Mouse (Mus musculus) gastrocnemius, adult 2 months (tissue): ENCODE results near the gene Rpl34. TPM values are rescaled to one million over a fixed set of nuclear protein-coding genes. Genes with fewer than 3 reads are reported as not detected.

ENCODE experiments used
- DNase-seq: peaks from one replicate; pipeline ENCODE4 v3.0.0; 2022
- H3K27ac ChIP-seq: fragments of 200-600 bp; 2 replicates; pipeline ENCODE4 v1.8.1; 2022; ENCODE audit warnings: mild to moderate bottlenecking
- H3K4me3 ChIP-seq: fragments of 200-600 bp; 2 replicates; pipeline ENCODE4 v1.8.1; 2022; ENCODE audit warnings: mild to moderate bottlenecking, moderate library complexity
- CTCF ChIP-seq: fragments of 200-600 bp; IDR thresholded peaks from 2 replicates; pipeline ENCODE4 v1.8.1; 2022; ENCODE audit warnings: antibody characterized with exemption, mild to moderate bottlenecking, moderate library complexity
- intact Hi-C: fragments of 180-260 bp; cut with DNase I; formaldehyde crosslinking; loops from one replicate; pipeline ENCODE4 v1.15.1; 2025
- long read RNA-seq, 2 experiments: library from polyadenylated mRNA; stranded (forward); transcript quantifications; one replicate each; pipeline ENCODE4 v2.0.0; 2021
- total RNA-seq, 2 experiments: library from RNA; stranded (reverse); gene quantifications; 2 replicates each; pipeline ENCODE4 v1.2.3; 2021

Gene Rpl34
- 100 to 1,000 TPM; 312 to 382 TPM for total RNA-seq
- long read RNA-seq, experiment 1, transcript Rpl34-202 (5 exons, 480 nt) = major isoform, 133 of 153 reads
- long read RNA-seq, experiment 1, transcript Rpl34-201 (5 exons, 624 nt) = minor isoform, 15 of 153 reads
- long read RNA-seq, experiment 1, partial matches to known transcripts = 2 of 153 reads
- long read RNA-seq, experiment 1, other reads (novel, unspliced or antisense) = 2 of 153 reads
- long read RNA-seq, experiment 2, transcript Rpl34-201 (5 exons, 624 nt) = minor isoform, 24 of 147 reads
- long read RNA-seq, experiment 2, transcript Rpl34-202 (5 exons, 480 nt) = major isoform, 111 of 147 reads
- long read RNA-seq, experiment 2, partial matches to known transcripts = 5 of 147 reads
- long read RNA-seq, experiment 2, other reads (novel, unspliced or antisense) = 1 of 147 reads

DNA sequence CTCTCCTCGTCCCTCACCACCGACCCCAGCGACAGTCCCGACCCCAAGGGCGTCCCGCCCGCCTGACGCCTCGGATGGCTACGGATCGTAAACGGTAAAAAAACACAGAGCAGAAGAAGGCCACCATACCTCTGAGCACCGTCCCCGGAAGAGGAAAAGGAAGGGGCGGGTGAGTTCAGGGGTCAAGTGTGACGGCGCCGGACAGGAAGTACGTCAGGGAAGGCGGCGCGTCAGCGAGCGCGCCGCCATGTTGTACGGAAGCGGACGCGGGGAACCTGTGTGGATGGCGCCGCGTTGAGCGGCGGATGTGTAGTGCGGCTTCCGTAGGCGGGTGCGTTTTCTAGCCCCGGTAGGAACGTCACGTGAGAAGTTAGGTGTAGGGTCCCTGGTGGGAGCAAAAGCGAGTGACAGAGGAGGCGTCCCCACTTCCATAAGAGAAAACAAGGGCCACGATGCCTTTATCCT, at the start of gene Rpl34:
Rpl34 (minus strand) TSS at position 210 of the 465 bp plus-strand sequence.
- H3K4me3 ChIP-seq = peak within 1 kb of the TSS; percentile 86
- peak within 1 kb of the TSS; percentile 92 for H3K27ac ChIP-seq
- peak; percentile 96 for DNase-seq
- no peak for TF ChIP-seq CTCF
- intact Hi-C loops = loop anchor here (5.0 kb wide), 1 partner anchor 898 kb away; the partner anchor contains the start of gene Gar1

DNA sequence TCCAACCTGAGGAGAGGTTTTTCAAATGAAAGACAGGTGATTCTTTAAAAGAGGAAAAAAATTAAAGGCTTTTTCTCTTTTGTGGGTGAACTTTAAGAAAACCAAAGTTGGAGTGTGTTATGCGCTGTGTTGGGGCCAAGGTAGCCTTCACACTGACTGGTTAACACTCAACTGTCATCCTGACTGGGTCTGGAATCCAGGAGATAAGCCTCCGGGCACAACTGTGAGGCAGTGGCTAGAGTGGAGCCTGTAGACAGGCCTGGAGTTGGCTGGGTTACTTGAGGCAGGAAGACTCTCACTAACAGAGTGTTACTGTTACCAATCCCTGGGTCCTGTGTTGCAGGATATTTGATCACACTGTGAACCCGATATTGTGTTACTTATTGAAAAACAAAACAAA, 38.0 kb upstream of the Rpl34 start:
- no peak overlapping the region for H3K4me3 ChIP-seq
- no peak for DNase-seq
- intact Hi-C loops = no loop called here
- TF ChIP-seq CTCF = no peak
- H3K27ac ChIP-seq = no peak overlapping the region

DNA sequence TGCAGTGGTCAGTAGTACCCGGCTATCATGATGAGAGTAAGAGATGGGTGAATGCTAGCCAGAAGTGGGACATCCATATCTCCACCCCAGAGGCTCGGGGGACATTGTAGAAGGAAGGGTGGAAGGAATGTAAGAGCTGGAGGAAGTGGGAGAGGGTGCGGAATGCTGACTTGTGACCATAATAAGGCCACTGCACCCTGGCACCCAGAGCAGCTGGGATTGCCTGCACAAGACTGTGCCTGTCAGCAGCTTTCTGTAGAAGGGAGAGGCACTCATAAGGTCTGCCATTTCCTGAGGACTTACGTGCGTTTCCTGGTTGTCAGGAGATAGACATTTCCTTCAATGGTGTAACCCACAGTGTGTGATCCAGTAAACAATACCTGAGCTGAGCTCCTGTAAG, 33.9 kb upstream of the Rpl34 start:
- TF ChIP-seq CTCF = no peak
- intact Hi-C loops = no loop called here

DNA sequence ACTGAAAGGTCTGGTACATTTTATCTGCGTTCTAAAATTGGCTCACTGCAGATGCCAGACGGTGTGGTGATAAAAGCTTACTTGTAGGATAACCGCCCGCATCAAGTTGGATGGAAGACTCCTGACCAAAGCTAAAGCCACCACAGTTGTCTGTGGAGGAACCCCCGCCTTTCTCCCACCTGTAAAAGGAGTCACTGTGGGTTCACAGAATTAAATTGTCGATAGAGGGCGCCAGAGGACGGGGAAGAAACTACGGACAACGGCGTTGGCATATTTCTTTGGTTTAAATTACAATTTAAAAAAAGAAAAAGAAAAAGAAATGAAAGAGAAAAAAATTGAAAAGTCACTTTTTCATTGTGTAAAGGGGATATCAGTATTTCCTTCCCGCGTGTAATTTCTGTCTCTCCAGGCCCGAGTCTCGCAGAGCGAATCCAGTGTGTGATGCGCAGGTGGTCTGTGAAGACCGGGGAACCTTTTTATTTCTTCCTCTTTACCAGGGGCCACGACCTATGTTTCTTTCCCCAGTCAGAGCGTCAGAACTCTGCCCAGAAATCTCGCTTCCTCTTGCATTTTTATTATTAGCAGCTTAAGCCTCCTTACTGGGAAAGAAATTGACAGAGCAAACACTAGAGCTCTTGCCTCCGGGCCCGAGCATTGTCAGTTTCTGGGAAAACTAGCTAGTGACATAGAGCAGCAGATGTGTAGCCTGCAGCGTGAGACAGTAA, 30.7 kb upstream of the Rpl34 start:
- H3K27ac ChIP-seq = no peak overlapping the region
- 0 out of 2 replicates have a peak overlapping the region, but pooled peaks have one; percentile 15 for H3K4me3 ChIP-seq
- TF ChIP-seq CTCF = peak; percentile 84
- peak; percentile 52 for DNase-seq
- intact Hi-C loops = loop anchor here (1.0 kb wide), 1 partner anchor 477 kb away; no protein-coding TSS in a partner anchor

More for the DNA sequence above, 33.9 kb upstream of the Rpl34 start:
- Histone ChIP-seq H3K27ac (no peak overlapping the region), H3K4me3 (no peak overlapping the region)
- no peak for DNase-seq

DNA sequence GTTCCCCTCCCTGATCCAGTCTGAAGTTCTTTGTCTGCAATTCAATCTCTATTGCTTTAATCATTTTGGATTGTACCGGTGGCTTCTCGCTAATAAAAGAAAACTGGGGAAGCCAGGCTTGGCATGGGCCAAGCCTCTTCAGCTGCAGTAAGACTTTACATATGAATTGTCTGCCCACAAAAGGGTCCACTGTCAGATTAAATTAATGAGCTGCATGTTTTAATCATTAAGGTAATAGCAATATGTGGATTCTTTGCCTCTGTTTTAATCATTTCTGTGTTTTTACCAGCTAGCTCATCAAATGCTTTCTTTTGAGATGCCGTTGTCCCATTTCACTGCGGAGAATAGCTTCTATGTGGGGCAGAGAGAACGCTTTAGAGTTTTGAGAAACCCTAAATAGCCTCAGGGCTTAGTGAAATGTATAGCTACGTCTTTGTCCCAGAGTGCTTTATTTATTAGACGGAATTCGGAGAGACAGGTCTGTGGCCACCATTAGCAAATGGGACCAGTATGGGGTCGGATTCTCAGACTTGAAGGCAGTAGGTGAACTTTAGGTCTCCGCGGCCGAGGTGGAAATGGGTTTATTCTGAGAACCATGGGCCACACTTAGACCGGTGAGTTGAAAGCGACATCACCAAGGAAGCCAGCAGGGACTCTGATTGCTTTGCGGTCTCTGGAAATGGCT, 28.1 kb upstream of the Rpl34 start:
- H3K4me3 ChIP-seq = no peak overlapping the region
- no peak for TF ChIP-seq CTCF
- intact Hi-C loops = no loop called here
- no peak for DNase-seq
- no peak overlapping the region for H3K27ac ChIP-seq

DNA sequence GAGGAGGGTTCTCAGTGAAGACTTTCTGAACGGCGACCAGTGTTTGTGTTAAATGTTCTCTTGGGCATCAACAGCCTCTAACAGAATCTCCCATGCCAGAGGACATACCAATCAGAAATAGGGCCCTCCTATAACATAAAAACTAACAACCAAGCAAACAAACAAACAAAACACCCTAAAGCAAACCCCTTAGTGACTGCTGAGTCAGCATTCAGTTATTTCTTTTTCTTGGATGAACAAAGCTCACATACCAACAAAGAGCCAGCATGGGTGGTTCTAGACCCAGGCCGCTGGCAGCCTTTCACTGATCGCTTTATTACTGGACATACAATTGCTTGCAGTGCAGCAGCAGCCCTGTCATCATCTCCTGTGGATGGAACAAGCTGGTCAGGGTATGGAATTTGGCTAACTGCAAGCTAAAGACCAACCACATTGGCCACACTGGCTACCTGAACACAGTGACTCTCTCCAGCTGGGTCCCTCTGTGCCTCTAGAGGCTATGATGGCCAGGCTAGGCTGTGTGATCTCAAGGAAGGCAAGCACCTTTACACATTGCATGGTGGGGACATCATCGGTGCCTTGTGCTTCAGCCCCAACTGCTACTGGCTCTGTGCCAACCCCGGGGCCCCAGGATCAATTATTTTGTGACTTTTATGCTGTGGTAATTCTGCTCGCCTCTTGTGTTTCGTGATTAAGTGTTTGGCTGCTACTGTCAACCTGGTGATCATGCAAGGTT, 27.1 kb upstream of the Rpl34 start:
- Histone ChIP-seq H3K4me3 (no peak overlapping the region), H3K27ac (no peak overlapping the region)
- no peak for DNase-seq
- intact Hi-C loops = no loop called here
- TF ChIP-seq CTCF = no peak

DNA sequence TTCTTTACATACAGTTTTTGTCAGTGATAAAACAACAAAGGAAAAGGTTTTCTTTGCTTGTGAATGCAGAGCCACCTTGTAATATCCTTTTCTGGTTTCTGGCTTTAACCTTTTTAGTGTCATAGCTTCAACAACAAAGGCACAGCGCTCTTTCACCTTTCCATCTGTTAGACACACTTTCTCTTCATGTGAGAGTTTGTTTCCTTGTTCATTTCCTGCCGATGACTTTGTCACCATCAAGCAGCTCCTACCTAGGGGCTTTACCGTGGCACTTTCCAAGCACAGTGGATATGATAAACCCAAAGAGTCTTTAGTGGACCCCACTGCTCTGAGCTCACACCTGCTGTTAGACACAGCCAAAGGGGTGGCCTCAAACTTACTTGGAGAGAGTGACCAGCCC, 19.0 kb upstream of the Rpl34 start:
- H3K27ac ChIP-seq = no peak overlapping the region
- no peak for TF ChIP-seq CTCF
- DNase-seq = no peak
- intact Hi-C loops = no loop called here
- H3K4me3 ChIP-seq = no peak overlapping the region

DNA sequence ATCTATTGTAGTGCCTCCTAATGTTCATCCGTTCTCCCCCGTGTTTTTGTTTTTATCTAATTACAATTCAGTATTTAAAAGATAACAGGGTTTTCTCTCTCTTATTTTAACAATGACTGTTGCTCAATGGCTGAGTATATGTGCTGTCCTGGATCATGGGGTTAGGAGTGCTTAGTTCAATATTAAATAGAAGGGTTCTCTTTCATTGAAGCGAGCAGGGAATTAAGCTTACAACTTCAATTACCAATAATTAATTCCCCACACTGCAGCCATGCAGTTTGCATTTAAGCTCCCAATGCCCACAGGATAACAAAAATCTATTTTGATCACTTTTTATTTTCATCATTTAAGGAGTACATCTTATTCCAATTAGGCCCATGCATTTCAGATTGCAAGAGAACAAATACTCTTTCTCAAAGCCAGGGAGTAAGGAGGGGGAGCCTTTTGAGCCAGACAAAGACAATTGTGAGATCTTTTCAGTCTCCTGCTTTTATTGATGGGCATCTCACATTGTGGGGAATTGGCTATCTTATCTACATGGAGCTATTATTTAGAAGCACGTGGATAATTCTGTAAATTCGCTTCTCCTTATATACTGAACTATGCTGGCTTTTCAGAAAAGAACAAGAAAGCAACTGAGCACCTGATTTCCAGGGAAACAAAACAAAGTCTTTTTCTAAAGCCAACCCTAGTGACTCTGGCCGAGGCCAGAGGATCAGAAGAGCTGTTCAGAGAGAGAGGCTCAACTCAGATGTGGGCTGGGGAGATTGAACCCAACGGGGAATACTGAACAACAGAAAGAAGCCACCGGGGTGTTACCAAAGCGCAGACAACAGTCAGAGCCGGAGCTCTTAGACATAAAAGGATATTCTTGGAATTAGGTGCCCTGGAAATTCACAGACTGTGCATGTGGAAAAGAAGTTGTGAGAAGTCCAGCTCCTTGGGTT, 16.7 kb upstream of the Rpl34 start:
- no peak for TF ChIP-seq CTCF
- Histone ChIP-seq H3K4me3 (no peak overlapping the region), H3K27ac (no peak overlapping the region)
- DNase-seq = no peak
- intact Hi-C loops = no loop called here

DNA sequence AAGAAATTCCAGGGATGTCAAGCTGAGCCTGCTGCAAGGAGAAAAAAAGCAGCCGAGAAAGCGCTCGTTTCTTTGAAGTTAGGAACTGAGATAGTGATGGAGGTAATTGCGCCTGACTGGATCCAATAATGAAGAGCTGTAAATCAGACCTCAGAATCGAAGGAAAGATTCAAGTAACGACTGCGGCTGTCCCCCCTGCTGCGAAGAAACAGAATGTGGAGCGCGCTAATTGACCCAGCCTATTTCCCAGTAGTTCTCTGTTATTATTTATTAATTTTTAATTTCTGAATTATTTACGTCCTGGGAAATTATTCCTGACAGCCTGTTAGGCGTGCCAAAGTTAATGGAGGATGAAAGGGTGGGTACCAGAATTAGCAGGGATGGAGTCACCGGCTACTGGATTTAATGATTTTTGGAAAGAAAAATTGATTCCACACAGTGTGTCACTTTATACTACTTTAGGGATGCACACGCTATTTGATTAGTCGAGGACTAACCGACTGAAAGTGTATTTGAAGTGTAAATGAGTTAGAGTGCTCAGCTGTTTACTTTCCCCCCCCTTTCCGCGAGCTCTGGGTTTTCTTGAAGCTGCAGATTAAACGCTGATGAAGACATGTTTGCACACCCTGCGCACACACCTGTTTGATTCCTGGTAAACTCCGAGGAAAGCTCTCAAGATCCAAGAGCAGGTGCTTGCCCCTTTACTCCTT, 7.6 kb upstream of the Rpl34 start:
- no peak for TF ChIP-seq CTCF
- Histone ChIP-seq H3K4me3 (no peak overlapping the region), H3K27ac (no peak overlapping the region)
- no peak for DNase-seq
- intact Hi-C loops = no loop called here

DNA sequence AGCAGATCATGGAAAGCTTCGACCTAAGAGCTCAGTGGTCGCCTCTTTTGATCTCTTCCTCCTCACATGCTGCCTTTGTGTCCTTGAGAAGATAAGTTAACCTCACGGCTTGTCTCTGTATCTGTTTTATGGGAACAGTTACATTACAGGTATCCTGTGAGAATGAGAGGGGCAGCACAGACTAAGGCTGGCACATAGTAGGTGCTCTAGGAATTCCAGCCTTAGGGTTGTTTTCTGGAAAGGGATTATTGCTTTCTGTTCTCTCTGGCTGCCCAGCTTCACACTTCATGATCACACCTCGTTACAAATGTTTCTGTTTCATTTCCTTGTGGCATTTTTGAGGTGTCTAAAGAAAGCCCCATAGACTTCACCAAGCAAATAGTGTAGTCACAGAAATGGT, 6.6 kb upstream of the Rpl34 start:
- intact Hi-C loops = no loop called here
- no peak overlapping the region for H3K4me3 ChIP-seq
- TF ChIP-seq CTCF = no peak
- H3K27ac ChIP-seq = no peak overlapping the region
- DNase-seq = no peak
